ENCODE assay signal across 8 mouse cellular contexts in the genomic region with DNA sequence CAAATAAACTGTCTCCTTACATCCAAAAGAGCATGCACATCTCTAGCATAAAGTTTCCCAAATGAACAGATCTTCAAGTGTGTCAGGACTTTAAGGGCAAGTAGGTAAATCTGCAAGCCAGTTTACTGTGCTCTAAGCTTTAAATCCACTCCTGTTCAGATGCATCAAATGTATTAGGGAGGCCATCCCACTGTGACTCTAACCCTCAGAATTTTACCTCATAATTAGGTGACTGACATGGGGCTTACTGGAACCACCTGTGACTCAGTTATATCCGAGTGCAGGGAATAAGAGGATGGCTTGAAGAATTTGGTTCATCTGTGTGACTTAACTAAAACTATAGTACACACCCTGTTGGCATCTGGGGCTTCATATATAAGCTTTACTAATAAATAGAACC. TPM values are rescaled to one million over a fixed set of nuclear protein-coding genes. Genes with fewer than 3 reads are reported as not detected.
DNase-seq lines count a peak whose midpoint lies in the region; ATAC-seq and TF ChIP-seq lines count a peak whose summit lies in the region.

No protein-coding gene starts in this region.

- no peaks in the 10 kb centered on the region for H3K27me3 ChIP-seq in heart, embryonic 13.5 days (replicated peaks)
- H3K27me3 ChIP-seq in G1E (ENCODE audit: insufficient read depth, low read length) = no peaks in the 10 kb centered on the region
- no peaks in the 10 kb centered on the region for H3K27me3 ChIP-seq in hindbrain, embryonic 10.5 days (ENCODE audit: insufficient read depth, poor library complexity, severe bottlenecking)
- H3K27me3 ChIP-seq in midbrain, embryonic 11.5 days (ENCODE audit: control insufficient read depth, insufficient read depth, low read length) = no peaks in the 10 kb centered on the region

- peak overlapping the region; percentile 100 for H3K27ac ChIP-seq in heart, embryonic 13.5 days (replicated peaks)
- peak overlapping the region; percentile 99 for H3K27ac ChIP-seq in hindbrain, embryonic 10.5 days
- H3K27ac ChIP-seq in midbrain, embryonic 11.5 days (ENCODE audit: low read depth, low read length) = no peak overlapping the region

- peak overlapping the region; percentile 96 for H3K9ac ChIP-seq in heart, embryonic 13.5 days
- H3K9ac ChIP-seq in midbrain, embryonic 11.5 days (ENCODE audit: low read length) = peak overlapping the region; percentile 82

- no peak for TF ChIP-seq CTCF in G1E (IDR thresholded peaks at IDR 0.05; ENCODE audit: low read depth, low read length)

- peak overlapping the region; percentile 78 for H3K4me3 ChIP-seq in heart, embryonic 13.5 days
- H3K4me3 ChIP-seq in G1E (ENCODE audit: low read depth, low read length) = peak overlapping the region; percentile 94
- peak overlapping the region; percentile 82 for H3K4me3 ChIP-seq in hindbrain, embryonic 10.5 days
- H3K4me3 ChIP-seq in midbrain, embryonic 11.5 days (ENCODE audit: low read depth, low read length) = peak overlapping the region; percentile 63

- intact Hi-C loops in heart, postnatal 36 days (cut with DNase I) = loop anchor here (1.0 to 10.0 kb wide), 2 partner anchors 61 to 220 kb away; a partner anchor contains a TSS

- H3K9me3 ChIP-seq in heart, embryonic 13.5 days = no peaks in the 10 kb centered on the region
- no peaks in the 10 kb centered on the region for H3K9me3 ChIP-seq in G1E (replicated peaks)
- H3K9me3 ChIP-seq in hindbrain, embryonic 10.5 days = no peaks in the 10 kb centered on the region
- H3K9me3 ChIP-seq in midbrain, embryonic 11.5 days (ENCODE audit: control insufficient read depth, low read length) = no peaks in the 10 kb centered on the region

- 34% methylated on average over 1 of the region's 1 CpGs for WGBS in heart, embryonic 13.5 days
- 38% methylated on average over 1 of the region's 1 CpGs for WGBS in hindbrain, embryonic 10.5 days
- WGBS in midbrain, embryonic 11.5 days = 34% methylated on average over 1 of the region's 1 CpGs

- H3K4me2 ChIP-seq in heart, embryonic 13.5 days = peak overlapping the region; percentile 75
- peak overlapping the region; percentile 68 for H3K4me2 ChIP-seq in midbrain, embryonic 11.5 days

- peaks cover 22% of the 10 kb centered on the region for H3K4me1 ChIP-seq in heart, embryonic 13.5 days
- peaks cover 29% of the 10 kb centered on the region for H3K4me1 ChIP-seq in G1E (ENCODE audit: insufficient read depth, low read depth, low read length)
- H3K4me1 ChIP-seq in hindbrain, embryonic 10.5 days (replicated peaks) = peaks cover 21% of the 10 kb centered on the region
- H3K4me1 ChIP-seq in midbrain, embryonic 11.5 days (ENCODE audit: control insufficient read depth, insufficient read depth, low read length) = peaks cover 5% of the 10 kb centered on the region; the same call in 1 of the 2 replicates

- no peak for ATAC-seq in heart, embryonic 13.5 days (ENCODE audit: extremely low read depth, insufficient number of reproducible peaks, low FRiP score, low TSS enrichment)
- ATAC-seq in G1E (ENCODE audit: extremely low read depth, insufficient number of reproducible peaks, low FRiP score, poor library complexity, severe bottlenecking) = no peak
- ATAC-seq in midbrain, embryonic 11.5 days (ENCODE audit: low FRiP score) = no peak

- DNase-seq in heart, postnatal 36 days = no peak
- no peak for DNase-seq in G1E (ENCODE audit: low spot score)
- DNase-seq in hindbrain, embryonic 10.5 days (ENCODE audit: low spot score) = no peak
- DNase-seq in midbrain, embryonic 11.5 days (ENCODE audit: low spot score, missing footprints) = no peak
- DNase-seq in left cerebral cortex, adult 8-10 months (ENCODE audit: low spot score in 2 of 2) = no peak
- no peak for DNase-seq in ovary, postnatal 14 days (ENCODE audit: low spot score)
- DNase-seq in adrenal gland, adult (ENCODE audit: inconsistent age in 2 of 2, low spot score in 1 of 2) = no peak

- peaks cover 43% of the 10 kb centered on the region for H3K36me3 ChIP-seq in heart, embryonic 13.5 days
- peaks cover 44% of the 10 kb centered on the region for H3K36me3 ChIP-seq in G1E (replicated peaks)
- H3K36me3 ChIP-seq in hindbrain, embryonic 10.5 days = peaks cover 44% of the 10 kb centered on the region
- peaks cover 13% of the 10 kb centered on the region for H3K36me3 ChIP-seq in midbrain, embryonic 11.5 days (ENCODE audit: control insufficient read depth, insufficient read depth, low read length)

RNA-seq across cellular contexts. Expression of a gene that starts 0.5 kb away (rescaled TPM):
- 76.6 and 81.5 TPM in 2 replicates for polyA plus RNA-seq in heart, embryonic 13.5 days (2015; fragmentation: Nextera tagmentation; extraction: Ambion mirVana)
- 10 to 100 TPM; 46.2 to 52.5 TPM for total RNA-seq in heart, postnatal 36 days (2021)
- total RNA-seq in G1E (2014; fragmentation: Nextera tagmentation) = 171 and 207 TPM in 2 replicates
- 102 and 115 TPM in 2 replicates for total RNA-seq in G1E (2017)
- 9.6 and 17.5 TPM in 2 replicates for polyA plus RNA-seq in G1E (2012)
- polyA plus RNA-seq in hindbrain, embryonic 10.5 days (2016; fragmentation: Nextera tagmentation; extraction: Ambion mirVana) = 94.6 and 104 TPM in 2 replicates
- 115 and 131 TPM in 2 replicates for polyA plus RNA-seq in midbrain, embryonic 11.5 days (2014; fragmentation: Nextera tagmentation; extraction: Ambion mirVana)
- 10 to 100 TPM; 42.4 to 47.1 (median 46.4) TPM for total RNA-seq in left cerebral cortex, adult 8-10 months (2022)

RNA-seq across cellular contexts. Expression of a gene that starts 1.6 kb away (rescaled TPM):
- polyA plus RNA-seq in heart, embryonic 13.5 days (2015; fragmentation: Nextera tagmentation; extraction: Ambion mirVana) = 28.4 and 32.0 TPM in 2 replicates
- total RNA-seq in heart, postnatal 36 days (2021) = 10 to 100 TPM; 87.5 to 87.7 TPM
- total RNA-seq in G1E (2014; fragmentation: Nextera tagmentation) (53.2 and 65.4 TPM in 2 replicates), G1E (2017) (15.5 and 18.8 TPM in 2 replicates)
- 25.8 and 32.0 TPM in 2 replicates for polyA plus RNA-seq in G1E (2012)
- polyA plus RNA-seq in hindbrain, embryonic 10.5 days (2016; fragmentation: Nextera tagmentation; extraction: Ambion mirVana) = 34.5 and 41.9 TPM in 2 replicates
- 35.3 and 37.8 TPM in 2 replicates for polyA plus RNA-seq in midbrain, embryonic 11.5 days (2014; fragmentation: Nextera tagmentation; extraction: Ambion mirVana)
- total RNA-seq in left cerebral cortex, adult 8-10 months (2022) = 10 to 100 TPM; 31.6 to 35.0 (median 34.9) TPM
